Mouse (Mus musculus) neural tube, embryonic 13.5 days (tissue): ENCODE results near the gene Pfn1. TPM values are rescaled to one million over a fixed set of nuclear protein-coding genes. Genes with fewer than 3 reads are reported as not detected.

Source experiments
- ATAC-seq: fragments of 200-750 bp; cut with Nextera tagmentation; 2 replicates; pipeline ENCODE4 v1.8.0; 2017; ENCODE audit warnings: low read depth, mild to moderate bottlenecking, moderate TSS enrichment, moderate library complexity
- H3K27ac ChIP-seq: fragments of 300-500 bp; sonication (generic); replicated peaks from 2 replicates; pipeline ENCODE4 v1.5.1; 2015; ENCODE audit warnings: moderate library complexity, mild to moderate bottlenecking, inconsistent platforms
- H3K27me3 ChIP-seq: fragments of 300-500 bp; sonication (generic); 2 replicates; pipeline ENCODE4 v1.6.1; 2015; ENCODE audit warnings: mild to moderate bottlenecking, inconsistent platforms
- H3K36me3 ChIP-seq: fragments of 300-500 bp; sonication (generic); 2 replicates; pipeline ENCODE4 v1.6.1; 2015; ENCODE audit warnings: mild to moderate bottlenecking, inconsistent platforms
- H3K4me1 ChIP-seq: fragments of 300-500 bp; sonication (generic); replicated peaks from 2 replicates; pipeline ENCODE4 v1.6.1; 2015; ENCODE audit warnings: inconsistent platforms
- H3K4me2 ChIP-seq: fragments of 300-500 bp; sonication (generic); 2 replicates; pipeline ENCODE4 v1.6.1; 2015; ENCODE audit warnings: inconsistent platforms, mild to moderate bottlenecking, moderate library complexity
- H3K4me3 ChIP-seq: fragments of 300-500 bp; sonication (generic); 2 replicates; pipeline ENCODE4 v1.5.1; 2015; ENCODE audit warnings: mild to moderate bottlenecking, inconsistent platforms
- H3K9ac ChIP-seq: fragments of 300-500 bp; sonication (generic); 2 replicates; pipeline ENCODE4 v1.6.1; 2015; ENCODE audit warnings: moderate library complexity, mild to moderate bottlenecking, inconsistent platforms
- H3K9me3 ChIP-seq: fragments of 300-500 bp; sonication (generic); 2 replicates; pipeline ENCODE4 v1.6.1; 2016; ENCODE audit warnings: inconsistent platforms
- WGBS: fragments of 180-500 bp; shearing (Covaris S2); methylation state at CpG from one replicate; pipeline ENCODE4 v1.1.7; 2015; 5-methylcytosine and 5-hydroxymethylcytosine counted together
- polyA plus RNA-seq: library from polyadenylated mRNA; unstranded; fragments of >200 nt; fragmentation: Nextera tagmentation; extraction: Ambion mirVana; gene quantifications from 2 replicates; pipeline ENCODE4 v1.2.1, GENCODE M21; 2015

The Pfn1 gene
- polyA plus RNA-seq, 1 experiment from 2014 or later: 970 TPM

GRCm38 (mm10) chr11:70687601-70688199 lies 33.3 kb upstream of the Pfn1 start, which contains the start of gene Camta2:
Gene Camta2, minus strand, starts transcription at chr11:70688105.
- Histone ChIP-seq H3K9ac (peak within 1 kb of the TSS; percentile 90), H3K4me2 (peak within 1 kb of the TSS; percentile 72), H3K4me1 (peaks cover 28% of the 10 kb centered on the region), H3K9me3 (no peaks in the 10 kb centered on the region), H3K36me3 (peaks cover 35% of the 10 kb centered on the region), H3K27ac (peak within 1 kb of the TSS; percentile 83), H3K27me3 (no peaks in the 10 kb centered on the region), H3K4me3 (peak within 1 kb of the TSS; percentile 85)
- under 1% methylated on average over 55 of the region's 55 CpGs for WGBS
- ATAC-seq: peak; percentile 84

GRCm38 (mm10) chr11:70686901-70687566 lies 32.6 kb upstream of the Pfn1 start:
- Histone ChIP-seq H3K27me3 (no peaks in the 10 kb centered on the region), H3K27ac (peak overlapping the region; percentile 83), H3K4me3 (peak overlapping the region; percentile 85), H3K4me1 (peaks cover 35% of the 10 kb centered on the region), H3K36me3 (peaks cover 41% of the 10 kb centered on the region), H3K9ac (peak overlapping the region; percentile 90), H3K9me3 (no peaks in the 10 kb centered on the region), H3K4me2 (peak overlapping the region; percentile 72)
- ATAC-seq: peak; percentile 74
- WGBS: 4% methylated on average over 16 of the region's 16 CpGs

- WGBS: 91% methylated on average over 5 of the region's 5 CpGs
- Histone ChIP-seq H3K27me3 (no peaks in the 10 kb centered on the region), H3K36me3 (peaks cover 69% of the 10 kb centered on the region), H3K4me1 (peaks cover 33% of the 10 kb centered on the region), H3K4me2 (no peak overlapping the region), H3K27ac (no peak overlapping the region), H3K9ac (no peak overlapping the region), H3K4me3 (no peak overlapping the region), H3K9me3 (no peaks in the 10 kb centered on the region)
- no peak for ATAC-seq
Observed at GRCm38 (mm10) chr11:70683640-70684039, 29.2 kb upstream of the Pfn1 start.

GRCm38 (mm10) chr11:70681897-70682581 lies 27.6 kb upstream of the Pfn1 start:
- no peaks in the 10 kb centered on the region for H3K9me3 ChIP-seq
- peak overlapping the region; percentile 47; the same call in 1 of the 2 replicates for H3K9ac ChIP-seq
- no peak overlapping the region for H3K4me3 ChIP-seq
- H3K27ac ChIP-seq: peak overlapping the region; percentile 61
- H3K4me1 ChIP-seq: peaks cover 21% of the 10 kb centered on the region
- peaks cover 76% of the 10 kb centered on the region for H3K36me3 ChIP-seq
- H3K4me2 ChIP-seq: peak overlapping the region; percentile 14; the same call in 1 of the 2 replicates
- 11% methylated on average over 11 of the region's 11 CpGs for WGBS
- no peaks in the 10 kb centered on the region for H3K27me3 ChIP-seq
- ATAC-seq: 0 out of 2 replicates have a peak, but pooled peaks have one; percentile 51

GRCm38 (mm10) chr11:70681170-70681569 lies 26.7 kb upstream of the Pfn1 start:
- WGBS: 62% methylated on average over 12 of the region's 12 CpGs
- H3K4me1 ChIP-seq: peaks cover 13% of the 10 kb centered on the region
- ATAC-seq: no peak
- no peaks in the 10 kb centered on the region for H3K27me3 ChIP-seq
- H3K36me3 ChIP-seq: peaks cover 84% of the 10 kb centered on the region
- H3K9ac ChIP-seq: no peak overlapping the region
- no peak overlapping the region for H3K4me3 ChIP-seq
- H3K27ac ChIP-seq: no peak overlapping the region
- H3K4me2 ChIP-seq: no peak overlapping the region
- H3K9me3 ChIP-seq: no peaks in the 10 kb centered on the region

DNA sequence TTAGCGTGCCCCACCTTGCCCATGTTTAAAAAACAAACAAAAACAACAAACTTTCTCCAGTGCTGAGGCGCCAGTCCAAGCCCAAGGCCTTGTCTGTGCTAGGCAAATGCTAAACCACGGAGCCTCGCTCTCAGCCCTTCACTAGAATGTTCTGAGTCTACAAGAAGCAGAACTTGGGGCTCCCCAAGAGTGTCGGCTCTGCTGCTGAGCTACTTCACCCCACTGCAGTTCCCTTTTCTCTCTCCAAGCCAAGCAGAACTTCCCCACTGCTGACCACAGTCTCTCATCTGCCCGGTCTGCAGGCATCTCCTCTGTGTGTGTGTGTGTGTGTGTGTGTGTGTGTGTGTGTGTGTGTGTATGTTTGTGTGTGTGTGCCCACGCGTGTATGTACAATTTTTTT lies 25.4 kb upstream of the Pfn1 start:
- no peak for ATAC-seq
- Histone ChIP-seq H3K36me3 (peaks cover 85% of the 10 kb centered on the region), H3K27ac (no peak overlapping the region)

GRCm38 (mm10) chr11:70679361-70679760 lies 24.9 kb upstream of the Pfn1 start:
- no peak overlapping the region for H3K27ac ChIP-seq

More for the DNA sequence above, 25.4 kb upstream of the Pfn1 start:
- Histone ChIP-seq H3K4me1 (peaks cover 9% of the 10 kb centered on the region), H3K9me3 (no peaks in the 10 kb centered on the region), H3K9ac (no peak overlapping the region), H3K4me3 (no peak overlapping the region), H3K4me2 (no peak overlapping the region), H3K27me3 (no peaks in the 10 kb centered on the region)
- WGBS: 94% methylated on average over 8 of the region's 8 CpGs

GRCm38 (mm10) chr11:70678576-70678975 lies 24.1 kb upstream of the Pfn1 start:
- Histone ChIP-seq H3K36me3 (peaks cover 84% of the 10 kb centered on the region), H3K4me1 (peaks cover 9% of the 10 kb centered on the region), H3K27ac (no peak overlapping the region), H3K4me3 (no peak overlapping the region), H3K9me3 (no peaks in the 10 kb centered on the region), H3K4me2 (no peak overlapping the region), H3K9ac (no peak overlapping the region), H3K27me3 (no peaks in the 10 kb centered on the region)
- WGBS: 69% methylated on average over 2 of the region's 2 CpGs
- ATAC-seq: no peak

More at GRCm38 (mm10) chr11:70679361-70679760, 24.9 kb upstream of the Pfn1 start:
- Histone ChIP-seq H3K36me3 (peaks cover 84% of the 10 kb centered on the region), H3K9me3 (no peaks in the 10 kb centered on the region), H3K4me2 (no peak overlapping the region), H3K27me3 (no peaks in the 10 kb centered on the region), H3K4me3 (no peak overlapping the region), H3K9ac (no peak overlapping the region), H3K4me1 (peaks cover 9% of the 10 kb centered on the region)
- no peak for ATAC-seq
- 96% methylated on average over 8 of the region's 8 CpGs for WGBS

DNA sequence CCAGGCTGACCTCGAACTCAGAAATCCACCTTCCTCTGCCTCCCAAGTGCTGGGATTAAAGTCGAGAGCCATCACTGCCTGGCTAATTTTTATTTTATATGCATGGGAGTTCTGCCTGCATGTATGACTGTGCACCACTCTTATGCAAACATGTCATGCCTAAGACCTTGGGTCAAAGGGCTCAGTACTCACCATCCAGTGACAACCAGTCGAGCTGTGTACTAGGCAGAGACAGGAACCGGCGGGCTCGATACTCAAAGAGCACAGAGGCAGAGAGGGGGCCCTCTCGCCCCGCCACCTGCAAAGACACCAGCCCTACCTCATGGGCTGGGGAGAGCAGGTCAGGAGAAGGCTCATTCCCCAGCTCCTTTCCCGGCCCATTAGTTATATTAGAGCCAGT lies 23.6 kb upstream of the Pfn1 start:
- peaks cover 9% of the 10 kb centered on the region for H3K4me1 ChIP-seq
- no peak for ATAC-seq
- H3K4me2 ChIP-seq: no peak overlapping the region
- H3K9me3 ChIP-seq: no peaks in the 10 kb centered on the region
- no peak overlapping the region for H3K9ac ChIP-seq
- no peak overlapping the region for H3K27ac ChIP-seq
- H3K4me3 ChIP-seq: no peak overlapping the region
- 81% methylated on average over 9 of the region's 9 CpGs for WGBS
- H3K36me3 ChIP-seq: peaks cover 81% of the 10 kb centered on the region
- no peaks in the 10 kb centered on the region for H3K27me3 ChIP-seq

DNA sequence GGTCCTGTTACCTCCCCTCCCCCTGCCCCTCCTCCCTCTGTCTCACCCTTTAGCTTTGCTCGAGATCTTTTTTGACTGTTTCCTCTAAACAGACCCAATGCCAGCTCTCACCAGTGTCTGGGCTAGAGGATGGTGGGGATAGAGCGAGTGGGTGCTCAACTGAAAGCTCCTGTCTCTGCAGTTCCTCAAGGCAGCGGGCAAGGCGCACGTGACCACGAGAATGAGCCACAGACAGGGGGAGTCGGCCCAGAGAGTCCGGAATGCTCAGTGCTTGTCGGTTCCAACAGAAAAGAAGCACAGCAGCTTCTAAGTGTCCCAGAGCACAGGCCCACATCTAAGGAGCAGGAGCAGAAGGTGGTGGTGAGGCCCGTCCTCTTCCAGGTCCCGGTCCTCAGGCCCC lies 20.1 kb upstream of the Pfn1 start:
- H3K9ac ChIP-seq: no peak overlapping the region
- 70% methylated on average over 11 of the region's 11 CpGs for WGBS
- H3K36me3 ChIP-seq: peaks cover 65% of the 10 kb centered on the region
- no peak overlapping the region for H3K4me2 ChIP-seq
- ATAC-seq: no peak
- no peaks in the 10 kb centered on the region for H3K9me3 ChIP-seq
- no peaks in the 10 kb centered on the region for H3K27me3 ChIP-seq
- H3K27ac ChIP-seq: no peak overlapping the region
- H3K4me1 ChIP-seq: peaks cover 20% of the 10 kb centered on the region
- H3K4me3 ChIP-seq: no peak overlapping the region

DNA sequence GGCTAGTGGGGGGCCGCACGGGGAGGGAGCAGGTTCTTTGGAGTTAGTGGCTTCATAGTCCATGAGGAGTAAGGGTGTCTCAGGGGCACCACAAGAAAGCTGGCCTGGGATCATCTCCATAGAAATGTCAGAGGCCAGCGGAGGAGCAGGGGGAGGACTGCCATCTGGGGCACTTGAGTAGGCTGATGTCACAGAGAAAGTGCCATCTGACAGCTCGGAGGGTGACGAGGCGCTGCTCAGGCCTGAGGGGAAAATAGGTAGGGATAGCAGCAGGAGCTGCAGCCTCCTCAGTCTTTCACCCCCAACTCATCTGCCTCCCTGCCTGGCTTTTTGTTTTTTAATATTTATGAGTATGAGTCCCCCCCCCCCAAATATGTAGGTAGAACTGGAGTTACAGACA lies 19.6 kb upstream of the Pfn1 start:
- 47% methylated on average over 6 of the region's 6 CpGs for WGBS
- no peak overlapping the region for H3K9ac ChIP-seq
- no peak overlapping the region for H3K27ac ChIP-seq
- no peaks in the 10 kb centered on the region for H3K9me3 ChIP-seq
- H3K36me3 ChIP-seq: peaks cover 60% of the 10 kb centered on the region
- no peak for ATAC-seq
- H3K27me3 ChIP-seq: no peaks in the 10 kb centered on the region
- H3K4me1 ChIP-seq: peaks cover 20% of the 10 kb centered on the region
- H3K4me2 ChIP-seq: no peak overlapping the region
- H3K4me3 ChIP-seq: no peak overlapping the region
